Mouse (Mus musculus): Measurements from ENCODE around the gene Sfxn2.

DNA sequence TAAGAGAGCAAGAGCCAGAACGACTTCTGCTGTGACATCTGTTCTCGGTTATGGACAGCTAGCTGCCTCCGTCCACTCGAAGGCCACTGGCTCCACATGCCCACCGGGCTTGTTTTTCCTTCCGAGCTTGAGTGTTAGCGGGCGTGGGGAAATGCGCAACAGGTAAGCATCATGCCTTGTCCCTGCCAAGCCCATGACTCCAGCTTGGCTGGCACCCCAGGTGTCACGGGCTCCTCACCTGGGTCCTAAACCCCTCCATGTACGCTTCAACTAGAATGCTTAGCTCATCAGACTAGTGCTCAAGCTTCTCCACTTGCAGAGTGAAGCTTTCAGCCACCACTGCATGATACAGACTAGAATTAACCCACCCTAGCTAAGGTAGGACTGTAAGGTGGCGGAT, 14.5 kb upstream of the Sfxn2 start:
- TF ChIP-seq CTCF (conservative IDR thresholded peaks at IDR 0.05; ENCODE audit: low read length), result no peak
- no peak for TF ChIP-seq POU5F1 (IDR thresholded peaks at IDR 0.05; ENCODE audit: borderline replicate concordance, low read length)

Data from E14TG2a.4 (cell line).